Mouse (Mus musculus): ENCODE measurements around the gene Prkca.

DNA sequence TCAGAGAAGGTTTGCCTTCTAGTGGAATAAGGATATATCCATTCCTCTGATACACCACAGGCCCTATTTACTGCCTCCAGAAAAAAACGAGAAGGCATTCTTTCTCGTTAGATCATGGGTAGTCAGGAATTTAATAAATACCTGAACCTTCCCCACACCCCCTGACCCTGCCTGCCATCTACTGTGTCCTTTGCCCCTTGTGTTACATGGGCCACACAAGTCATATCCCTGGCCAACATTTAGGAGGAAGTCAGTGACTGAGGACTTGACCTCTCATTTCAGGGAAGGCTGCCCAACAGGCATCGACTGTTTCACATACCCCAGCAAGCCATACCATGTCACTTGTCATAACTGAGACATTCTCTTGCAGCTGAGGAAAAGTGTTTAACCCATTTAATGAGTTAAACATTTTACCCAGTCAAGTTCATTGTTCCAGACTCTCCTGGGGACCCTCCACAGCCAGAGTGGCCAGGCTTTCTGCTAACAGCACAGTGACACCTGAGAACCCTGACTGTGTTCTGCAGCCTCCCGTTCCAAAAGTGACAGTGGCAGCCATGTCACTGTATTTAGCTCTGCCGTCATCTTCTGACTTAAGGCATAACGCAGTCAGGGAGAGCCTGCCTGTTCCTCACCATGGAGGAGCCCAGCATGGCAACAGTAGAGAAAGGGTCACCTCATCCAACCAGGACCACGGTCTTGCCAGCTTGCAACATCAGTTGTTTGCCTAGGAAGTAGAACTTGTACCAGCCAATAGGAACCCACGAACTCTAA, 114.4 kb downstream of the Prkca start:
- no peak for TF ChIP-seq ZC3H11A (IDR thresholded peaks at IDR 0.05; ENCODE audit: borderline replicate concordance, low read depth, low read length)
- no peak for TF ChIP-seq MAFK (IDR thresholded peaks at IDR 0.05; ENCODE audit: insufficient read depth, low read depth, low read length)
